Mouse (Mus musculus) embryo, embryonic 9.5 days (tissue): ENCODE data around the gene Atad1.
A peak's percentile ranks its signal among the peaks of the same experiment; 100 is the strongest.
"Not testable (repeated sequence)": the region's sequence is repeated elsewhere in the genome, so short reads cannot be mapped to it uniquely, and the experiment has no call there.

Experiments
- DNase-seq: peaks from one replicate; pipeline ENCODE4 v3.0.0-alpha.2; 2017; ENCODE audit errors: extremely low spot score

Gene Atad1

GRCm38 (mm10) chr19:32749425-32749824 lies 9.8 kb upstream of the Atad1 start:
- DNase-seq = peak; percentile 43

DNA sequence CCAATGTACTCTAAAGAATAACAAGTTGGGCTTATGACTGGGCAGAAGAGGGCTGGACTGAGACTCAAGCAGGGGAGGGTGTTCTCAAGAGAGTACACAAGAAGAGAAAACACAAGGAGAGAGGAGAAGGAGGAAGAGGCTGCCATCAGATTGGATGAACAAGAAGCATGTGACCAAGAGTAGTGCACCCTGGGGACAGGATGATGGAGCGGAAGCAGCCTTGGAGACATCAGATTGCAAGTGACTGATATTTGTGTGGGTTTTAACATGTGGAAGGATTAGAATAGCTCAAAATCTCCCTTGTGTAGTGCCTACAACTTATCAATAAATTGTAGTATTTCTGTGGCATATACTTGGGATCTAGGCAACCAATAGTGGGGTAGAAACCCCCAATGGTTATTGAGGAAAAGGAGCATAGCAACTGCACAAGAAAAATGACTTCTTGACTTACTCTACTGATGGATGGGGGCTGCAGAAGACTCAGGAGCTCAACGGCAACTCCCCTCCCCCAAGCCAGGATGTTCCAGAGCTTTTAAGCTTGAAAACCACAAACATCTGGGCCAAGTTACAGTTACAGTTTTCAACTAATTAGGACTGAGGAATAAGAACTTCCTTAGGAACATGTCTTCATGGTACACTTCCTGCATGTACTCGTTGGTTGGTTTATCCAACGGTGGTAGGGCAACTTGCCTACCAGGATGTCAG lies 1.2 kb upstream of the Atad1 start:
- no peak for DNase-seq

DNA sequence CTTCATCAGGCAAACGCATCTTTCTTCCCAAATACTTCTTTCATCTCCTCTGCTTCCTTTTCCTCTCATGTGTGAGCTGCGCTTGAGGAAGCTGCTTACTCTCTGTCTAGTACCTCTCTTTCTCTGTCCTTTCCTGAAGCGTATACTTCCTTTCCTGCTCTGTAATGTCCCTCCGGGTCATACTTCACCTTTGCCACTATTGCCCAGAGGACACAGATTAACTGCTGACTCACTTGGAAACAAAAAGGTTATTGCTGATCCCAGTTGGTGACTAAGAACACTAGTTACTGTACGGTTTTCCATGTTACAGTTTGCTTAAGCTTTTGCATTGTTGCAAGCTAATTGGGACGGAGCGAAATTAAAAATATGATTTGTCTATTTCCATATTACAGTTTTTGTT lies 1.7 kb downstream of the Atad1 start:
- no peak for DNase-seq

DNA sequence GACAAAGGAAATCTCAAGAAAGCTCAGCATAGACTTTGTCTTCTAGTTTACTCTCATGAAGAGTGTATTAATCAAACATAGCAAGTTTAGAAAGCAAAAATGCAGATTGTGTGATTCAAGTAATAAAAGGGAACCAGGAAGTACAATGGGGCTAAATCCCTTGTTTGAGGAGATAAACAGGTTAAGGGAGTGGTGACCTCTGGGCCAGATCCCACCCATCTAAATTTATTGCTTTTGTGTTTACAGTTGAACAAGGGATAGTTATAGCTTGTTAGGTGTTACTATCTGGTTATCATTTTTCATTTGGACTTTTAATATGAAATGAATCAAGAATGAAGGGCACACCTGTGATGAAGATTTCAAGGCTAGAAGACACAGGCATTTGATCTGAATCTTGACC lies 6.7 kb downstream of the Atad1 start:
- no peak for DNase-seq

GRCm38 (mm10) chr19:32729785-32730184 lies 9.8 kb downstream of the Atad1 start:
- DNase-seq = no peak

- peak; percentile 53 for DNase-seq
These were observed 12.9 kb downstream of the Atad1 start for GRCm38 (mm10) chr19:32726451-32727325.

- peak; percentile 45 for DNase-seq
These were observed 15.8 kb downstream of the Atad1 start for GRCm38 (mm10) chr19:32723817-32724216.

GRCm38 (mm10) chr19:32720319-32720718 lies 19.3 kb downstream of the Atad1 start:
- no peak for DNase-seq

DNA sequence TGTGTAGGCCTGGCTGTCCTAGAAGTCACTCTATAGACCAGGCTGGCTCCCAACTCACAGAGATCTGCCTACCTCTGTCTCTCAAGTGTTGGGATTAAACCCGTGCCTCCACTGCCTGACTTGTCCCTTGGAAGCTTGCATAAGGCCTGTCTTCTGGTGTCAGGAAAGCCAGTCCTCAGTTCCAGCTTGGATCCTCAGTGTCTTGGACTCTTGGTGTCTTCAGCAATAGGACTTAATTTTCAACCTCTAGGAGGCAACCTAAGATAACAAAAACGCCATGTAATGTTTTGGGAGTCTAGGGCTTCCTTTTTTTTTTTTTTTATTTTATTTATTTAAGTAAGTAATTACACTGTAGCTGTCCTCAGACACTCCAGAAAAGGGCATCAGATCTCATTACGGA lies 22.0 kb downstream of the Atad1 start:
- DNase-seq = no peak

- DNase-seq = no peak
These were observed 23.9 kb downstream of the Atad1 start for GRCm38 (mm10) chr19:32715681-32716080.

DNA sequence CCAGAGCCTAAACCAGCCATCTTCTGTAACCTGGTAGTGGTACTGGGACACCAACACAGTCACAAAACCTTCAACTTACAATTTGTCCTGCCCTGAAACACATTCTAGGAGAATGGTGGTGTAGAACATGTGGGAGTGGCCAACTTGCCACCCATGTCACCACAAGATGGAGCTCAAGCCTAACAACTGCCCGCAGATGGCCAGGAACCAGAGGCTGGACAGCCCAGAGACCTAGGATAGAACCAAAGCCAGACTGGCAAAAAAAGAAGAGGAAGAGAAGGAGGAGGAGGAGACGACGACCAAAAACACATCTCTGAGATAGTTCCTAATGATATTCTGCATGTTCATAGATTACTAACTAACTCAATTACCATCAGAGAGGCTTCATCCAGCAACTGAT lies 24.4 kb downstream of the Atad1 start:
- DNase-seq = peak; percentile 80

DNA sequence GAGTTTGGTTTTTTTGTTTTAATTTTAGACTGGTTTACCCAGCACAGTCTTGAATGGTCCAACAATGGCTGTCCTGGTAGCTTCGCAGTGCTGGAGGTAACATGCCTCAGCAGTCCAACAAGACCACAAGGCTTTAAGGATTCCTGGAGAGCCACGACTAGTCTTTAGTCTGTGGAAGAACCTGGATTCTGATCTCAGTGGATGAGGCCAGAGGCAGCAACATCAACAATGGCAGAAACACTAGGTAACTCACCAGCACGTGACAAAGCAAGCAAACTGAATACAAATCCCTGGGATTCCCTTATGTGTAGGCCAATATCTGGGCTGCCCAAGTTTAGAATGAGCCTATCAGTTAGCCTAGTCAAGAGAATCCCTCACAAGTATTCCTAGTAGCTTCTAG lies 26.1 kb downstream of the Atad1 start:
- DNase-seq = no peak

- DNase-seq = peak; percentile 79
These were observed 27.0 kb downstream of the Atad1 start for GRCm38 (mm10) chr19:32712588-32713042.

DNA sequence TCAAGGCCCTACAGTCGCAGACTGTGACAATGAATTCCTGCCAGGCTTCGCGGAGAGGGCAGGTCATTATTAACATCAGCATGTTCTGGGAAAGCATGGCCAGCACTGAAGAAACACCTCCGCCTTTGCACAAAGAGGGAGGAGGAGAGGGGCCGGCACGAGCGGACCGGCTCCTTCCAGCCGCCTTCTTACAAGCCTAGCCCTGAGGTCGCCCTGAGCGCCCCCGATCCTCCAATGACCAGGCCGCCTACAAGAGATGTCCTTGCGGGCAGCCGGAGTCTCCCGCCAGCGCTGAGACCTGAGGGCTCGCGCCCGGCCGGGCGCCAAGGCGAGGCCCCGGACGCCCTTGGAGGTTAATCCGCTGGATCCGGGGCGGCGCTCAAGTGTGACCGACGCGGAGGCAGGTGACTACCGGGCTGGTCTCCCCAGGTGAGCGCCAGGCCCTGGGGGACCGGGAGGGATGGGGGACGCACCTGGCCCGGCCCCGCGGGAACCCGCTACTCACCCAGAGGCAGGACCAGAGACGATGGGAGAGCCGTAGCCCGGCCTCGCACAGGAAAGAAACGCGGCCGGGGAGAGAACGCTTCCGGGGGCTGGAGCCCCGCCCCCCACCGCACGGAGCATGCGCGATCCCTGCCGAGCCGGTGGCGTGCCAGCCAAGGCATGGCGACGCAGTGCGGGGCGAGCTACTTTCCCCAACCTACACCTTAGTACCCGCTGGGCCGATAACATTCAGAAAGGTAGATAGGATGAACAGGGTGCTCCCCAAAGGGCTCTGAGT lies 27.6 kb downstream of the Atad1 start:
- peak; percentile 93 for DNase-seq

DNA sequence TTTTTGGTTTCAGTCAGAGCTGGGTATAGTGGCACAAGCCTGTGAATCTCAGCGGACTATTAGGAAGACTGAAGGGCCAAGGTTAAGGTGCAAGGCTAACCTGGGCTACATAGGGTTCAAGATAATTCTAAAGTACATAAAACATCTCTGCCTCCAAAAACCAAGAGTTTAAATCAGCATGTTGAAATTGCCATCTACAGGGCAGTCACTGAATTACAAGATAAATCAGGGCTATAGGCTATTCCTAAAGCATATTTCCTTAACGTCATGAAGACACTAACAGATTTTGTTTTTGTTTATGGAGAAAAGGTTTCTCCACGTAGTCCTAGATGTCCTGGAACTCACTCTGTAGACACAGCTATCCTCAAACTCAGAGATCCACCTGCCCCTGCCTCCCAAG lies 29.3 kb downstream of the Atad1 start:
- DNase-seq = no peak

DNA sequence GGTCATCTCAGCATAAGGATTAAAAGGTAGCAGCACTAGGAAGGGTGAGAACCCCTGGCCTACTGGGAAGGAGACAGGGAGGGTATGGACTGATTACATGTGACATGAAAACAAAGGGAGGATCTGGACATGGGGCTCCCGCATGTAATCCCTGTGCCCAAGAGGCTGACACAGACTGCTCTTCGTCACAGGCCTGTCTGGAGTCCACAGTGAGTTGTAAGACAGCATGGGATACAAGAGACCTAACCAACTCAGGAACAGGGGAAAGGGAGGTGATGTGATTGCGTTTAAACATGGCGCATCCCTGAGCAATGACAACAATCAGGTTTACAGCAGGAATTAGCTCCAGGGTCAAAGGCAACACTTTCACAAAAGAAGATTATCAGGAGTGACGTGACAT lies 30.6 kb downstream of the Atad1 start:
- no peak for DNase-seq

DNA sequence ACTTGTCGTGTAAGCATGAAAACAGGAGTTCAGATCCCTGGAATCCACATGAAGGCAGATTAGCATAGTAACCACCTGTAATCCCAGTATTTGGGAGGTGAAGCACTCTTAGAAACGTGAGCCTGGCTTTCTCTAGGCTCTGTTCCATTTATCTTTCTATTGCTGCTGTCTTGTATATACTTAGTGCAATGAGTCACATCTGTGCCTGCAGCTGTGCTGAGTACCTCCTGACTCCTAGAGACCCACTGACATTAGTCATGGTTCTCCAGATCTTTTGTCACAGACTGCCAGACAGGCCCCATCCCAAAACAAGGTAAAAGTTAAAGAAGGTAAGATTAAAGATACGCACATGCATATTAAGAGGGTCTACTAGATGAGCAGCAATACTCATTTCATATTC lies 37.4 kb downstream of the Atad1 start:
- DNase-seq = no peak

DNA sequence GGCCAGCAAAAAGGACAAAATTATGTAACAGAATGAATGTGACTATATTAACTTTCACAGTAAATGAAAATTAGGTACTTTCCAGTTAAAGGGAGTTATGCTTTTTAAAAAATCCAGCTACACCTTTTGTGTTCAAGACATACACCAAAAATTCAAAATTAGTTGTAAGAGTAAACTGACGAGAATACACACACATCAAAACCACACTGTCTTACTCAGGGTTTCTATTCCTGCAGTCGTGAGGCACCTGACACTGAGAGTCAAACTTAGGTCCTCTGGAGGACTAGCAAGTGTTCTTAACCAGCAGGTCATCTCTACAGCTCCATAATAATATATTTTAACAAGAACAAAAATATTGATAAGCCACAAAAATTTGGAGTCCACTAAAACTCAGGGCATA lies 42.9 kb downstream of the Atad1 start:
- DNase-seq = no peak

DNA sequence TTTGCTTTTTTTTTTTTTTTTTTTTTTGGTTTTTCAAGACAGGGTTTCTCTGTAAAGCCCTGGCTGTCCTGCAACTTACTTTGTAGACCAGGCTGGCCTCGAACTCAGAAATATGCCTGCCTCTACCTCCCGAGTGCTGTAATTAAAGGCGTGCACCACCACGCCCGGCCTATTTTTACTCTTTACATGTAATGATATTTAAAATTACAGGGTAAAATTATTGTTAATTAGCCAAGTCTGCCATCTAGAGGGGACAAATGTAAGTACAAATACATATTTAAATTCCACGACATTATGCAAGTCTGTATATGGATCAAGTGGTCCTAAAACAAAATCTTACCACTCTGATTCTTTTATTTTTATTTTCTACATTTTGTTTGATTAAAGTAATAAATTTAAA lies 49.9 kb downstream of the Atad1 start:
- DNase-seq = no peak

DNA sequence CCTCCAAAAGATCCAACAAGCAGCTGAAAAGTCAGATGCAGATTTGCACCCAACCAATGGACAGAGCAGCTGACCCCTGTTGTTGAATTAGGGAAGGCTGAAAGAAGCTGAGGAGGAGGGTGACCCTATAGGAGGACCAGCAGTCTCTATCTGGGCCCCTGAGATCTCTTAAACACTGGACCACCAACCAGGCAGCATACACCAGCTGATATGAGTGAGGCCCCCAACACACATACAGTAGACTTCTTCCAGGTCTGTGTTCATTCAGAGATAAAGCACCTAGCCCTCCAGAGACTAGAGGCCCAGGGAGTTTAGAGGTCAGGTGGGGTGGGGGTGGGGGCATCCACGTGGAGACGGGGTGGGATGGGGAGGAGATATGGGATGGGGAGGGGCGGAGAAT lies 51.4 kb downstream of the Atad1 start:
- not testable (repeated sequence) for DNase-seq

- no peak for DNase-seq
These were observed 51.9 kb downstream of the Atad1 start for GRCm38 (mm10) chr19:32687721-32688120.

DNA sequence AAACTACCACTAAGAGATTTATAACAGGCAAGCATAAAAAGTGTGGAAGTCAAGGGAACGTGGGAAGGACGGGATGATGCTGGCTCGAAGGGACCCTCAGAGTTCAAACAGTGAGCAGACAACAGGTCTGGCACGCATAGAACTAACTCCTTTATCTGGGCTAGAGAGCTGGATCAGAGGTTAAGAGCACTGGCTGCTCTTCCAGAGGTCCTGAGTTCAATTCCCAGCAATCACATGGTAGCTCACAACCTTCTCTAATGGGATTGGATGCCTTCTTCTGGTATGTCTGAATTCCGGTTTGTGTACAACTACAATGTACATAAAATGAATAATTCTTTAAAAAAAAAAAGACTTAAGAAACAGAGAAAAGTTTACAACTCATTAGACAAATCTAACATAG lies 56.5 kb downstream of the Atad1 start:
- no peak for DNase-seq
